Mouse (Mus musculus): ENCODE results near the gene H13. TPM values are rescaled to one million over a fixed set of nuclear protein-coding genes. Genes with fewer than 3 reads are reported as not detected.
A peak's percentile ranks its signal among the peaks of the same experiment; 100 is the strongest.

Gene H13
- polyA plus RNA-seq, 1 experiment from 2014 or later: 169 TPM

GRCm38 (mm10) chr2:152707627-152708026, 38.4 kb downstream of the H13 start:
- ATAC-seq (ENCODE audit: low FRiP score): peak; percentile 83
- Histone ChIP-seq H3K27ac (peak overlapping the region; percentile 92), H3K4me1 (replicated peaks) (peaks cover 36% of the 10 kb centered on the region), H3K27me3 (no peaks in the 10 kb centered on the region), H3K4me2 (peak overlapping the region; percentile 61), H3K36me3 (peaks cover 41% of the 10 kb centered on the region), H3K9ac (peak overlapping the region; percentile 79), H3K9me3 (no peaks in the 10 kb centered on the region), H3K4me3 (peak overlapping the region; percentile 43)
- WGBS: 3% methylated on average over 31 of the region's 31 CpGs

- Histone ChIP-seq H3K4me3 (no peak overlapping the region), H3K9me3 (no peaks in the 10 kb centered on the region), H3K4me1 (replicated peaks) (peaks cover 36% of the 10 kb centered on the region), H3K27ac (no peak overlapping the region), H3K9ac (no peak overlapping the region), H3K4me2 (no peak overlapping the region), H3K27me3 (no peaks in the 10 kb centered on the region), H3K36me3 (peaks cover 27% of the 10 kb centered on the region)
- WGBS: 91% methylated on average over 5 of the region's 5 CpGs
- no peak for ATAC-seq (ENCODE audit: low FRiP score)
Observed at GRCm38 (mm10) chr2:152709066-152709465, 39.8 kb downstream of the H13 start.

- Histone ChIP-seq H3K4me3 (no peak overlapping the region), H3K4me1 (replicated peaks) (peaks cover 24% of the 10 kb centered on the region), H3K27ac (peak overlapping the region; percentile 70), H3K36me3 (no peaks in the 10 kb centered on the region; the same call in 1 of the 2 replicates), H3K9ac (no peak overlapping the region), H3K27me3 (no peaks in the 10 kb centered on the region), H3K9me3 (no peaks in the 10 kb centered on the region), H3K4me2 (no peak overlapping the region)
- no peak for ATAC-seq (ENCODE audit: low FRiP score)
- WGBS: 51% methylated on average over 6 of the region's 6 CpGs
Observed at GRCm38 (mm10) chr2:152716241-152716772, 47.0 kb downstream of the H13 start.

GRCm38 (mm10) chr2:152717652-152718051, 48.4 kb downstream of the H13 start:
- Histone ChIP-seq H3K27me3 (no peaks in the 10 kb centered on the region), H3K4me2 (no peak overlapping the region), H3K4me3 (no peak overlapping the region), H3K9ac (0 out of 2 replicates have a peak overlapping the region, but pooled peaks have one; percentile 6), H3K27ac (peak overlapping the region; percentile 70), H3K4me1 (replicated peaks) (peaks cover 24% of the 10 kb centered on the region), H3K36me3 (no peaks in the 10 kb centered on the region; the same call in 1 of the 2 replicates), H3K9me3 (no peaks in the 10 kb centered on the region)
- ATAC-seq (ENCODE audit: low FRiP score): no peak
- WGBS: 25% methylated on average over 11 of the region's 11 CpGs

- 0 out of 2 replicates have a peak overlapping the region, but pooled peaks have one; percentile 6 for H3K9ac ChIP-seq
- no peak overlapping the region for H3K4me2 ChIP-seq
- 17% methylated on average over 6 of the region's 6 CpGs for WGBS
- H3K27me3 ChIP-seq: no peaks in the 10 kb centered on the region
- H3K4me1 ChIP-seq (replicated peaks): peaks cover 24% of the 10 kb centered on the region
- H3K36me3 ChIP-seq: no peaks in the 10 kb centered on the region; the same call in 1 of the 2 replicates
- H3K9me3 ChIP-seq: no peaks in the 10 kb centered on the region
- no peak overlapping the region for H3K4me3 ChIP-seq
- H3K27ac ChIP-seq: peak overlapping the region; percentile 70
- ATAC-seq (ENCODE audit: low FRiP score): peak; percentile 88
Observed at GRCm38 (mm10) chr2:152718076-152718475, 48.8 kb downstream of the H13 start.

GRCm38 (mm10) chr2:152723651-152724331, 54.5 kb downstream of the H13 start:
- peak; percentile 71 for ATAC-seq (ENCODE audit: low FRiP score)
- H3K27me3 ChIP-seq: no peaks in the 10 kb centered on the region
- H3K9ac ChIP-seq: peak overlapping the region; percentile 70
- H3K4me2 ChIP-seq: peak overlapping the region; percentile 54
- peak overlapping the region; percentile 55; the same call in 1 of the 2 replicates for H3K27ac ChIP-seq
- no peaks in the 10 kb centered on the region for H3K36me3 ChIP-seq
- peaks cover 31% of the 10 kb centered on the region for H3K4me1 ChIP-seq (replicated peaks)
- H3K4me3 ChIP-seq: peak overlapping the region; percentile 35
- WGBS: 2% methylated on average over 36 of the region's 37 CpGs
- no peaks in the 10 kb centered on the region for H3K9me3 ChIP-seq

- peak overlapping the region; percentile 54 for H3K4me2 ChIP-seq
- WGBS: 66% methylated on average over 3 of the region's 3 CpGs
- peak overlapping the region; percentile 70 for H3K9ac ChIP-seq
- 0 out of 2 replicates have a peak overlapping the region, but pooled peaks have one; percentile 55 for H3K27ac ChIP-seq
- peak overlapping the region; percentile 35; the same call in 1 of the 2 replicates for H3K4me3 ChIP-seq
- H3K27me3 ChIP-seq: no peaks in the 10 kb centered on the region
- H3K36me3 ChIP-seq: no peaks in the 10 kb centered on the region
- ATAC-seq (ENCODE audit: low FRiP score): no peak
- H3K4me1 ChIP-seq (replicated peaks): peaks cover 32% of the 10 kb centered on the region
- H3K9me3 ChIP-seq: no peaks in the 10 kb centered on the region
Observed at GRCm38 (mm10) chr2:152724332-152724723, 55.1 kb downstream of the H13 start.

GRCm38 (mm10) chr2:152725178-152725750, 56.0 kb downstream of the H13 start:
- WGBS: 51% methylated on average over 15 of the region's 15 CpGs
- H3K27ac ChIP-seq: no peak overlapping the region
- H3K4me3 ChIP-seq: no peak overlapping the region
- no peaks in the 10 kb centered on the region for H3K9me3 ChIP-seq
- no peak overlapping the region for H3K9ac ChIP-seq
- ATAC-seq (ENCODE audit: low FRiP score): no peak
- no peaks in the 10 kb centered on the region for H3K27me3 ChIP-seq
- H3K36me3 ChIP-seq: no peaks in the 10 kb centered on the region
- peaks cover 40% of the 10 kb centered on the region for H3K4me1 ChIP-seq (replicated peaks)
- H3K4me2 ChIP-seq: no peak overlapping the region

GRCm38 (mm10) chr2:152726213-152726612, 57.0 kb downstream of the H13 start:
- no peaks in the 10 kb centered on the region for H3K9me3 ChIP-seq

GRCm38 (mm10) chr2:152726751-152727335, 57.6 kb downstream of the H13 start:
- WGBS: 74% methylated on average over 6 of the region's 6 CpGs
- Histone ChIP-seq H3K36me3 (no peaks in the 10 kb centered on the region), H3K27me3 (no peaks in the 10 kb centered on the region), H3K27ac (peak overlapping the region; percentile 67; the same call in 1 of the 2 replicates), H3K9me3 (no peaks in the 10 kb centered on the region), H3K4me1 (replicated peaks) (peaks cover 40% of the 10 kb centered on the region), H3K4me3 (no peak overlapping the region), H3K9ac (no peak overlapping the region; the same call in 1 of the 2 replicates), H3K4me2 (no peak overlapping the region)
- ATAC-seq (ENCODE audit: low FRiP score): no peak

More at GRCm38 (mm10) chr2:152726213-152726612, 57.0 kb downstream of the H13 start:
- 90% methylated on average over 6 of the region's 6 CpGs for WGBS
- Histone ChIP-seq H3K4me3 (no peak overlapping the region), H3K27ac (no peak overlapping the region), H3K9ac (no peak overlapping the region), H3K27me3 (no peaks in the 10 kb centered on the region), H3K4me1 (replicated peaks) (peaks cover 40% of the 10 kb centered on the region), H3K4me2 (no peak overlapping the region), H3K36me3 (no peaks in the 10 kb centered on the region)
- ATAC-seq (ENCODE audit: low FRiP score): no peak

- peak overlapping the region; percentile 26; the same call in 1 of the 2 replicates for H3K9ac ChIP-seq
- H3K4me3 ChIP-seq: no peak overlapping the region
- H3K4me2 ChIP-seq: no peak overlapping the region
- no peaks in the 10 kb centered on the region for H3K36me3 ChIP-seq
- peaks cover 40% of the 10 kb centered on the region for H3K4me1 ChIP-seq (replicated peaks)
- no peaks in the 10 kb centered on the region for H3K27me3 ChIP-seq
- no peak for ATAC-seq (ENCODE audit: low FRiP score)
- WGBS: 79% methylated on average over 14 of the region's 14 CpGs
- peak overlapping the region; percentile 67 for H3K27ac ChIP-seq
- H3K9me3 ChIP-seq: no peaks in the 10 kb centered on the region
Observed at GRCm38 (mm10) chr2:152727795-152728510, 58.7 kb downstream of the H13 start.
